Mouse (Mus musculus): ENCODE measurements around the gene Hsf4. TPM values are rescaled to one million over a fixed set of nuclear protein-coding genes. Genes with fewer than 3 reads are reported as not detected.
A peak's percentile ranks its signal among the peaks of the same experiment; 100 is the strongest.
"Not testable (repeated sequence)": the region's sequence is repeated elsewhere in the genome, so short reads cannot be mapped to it uniquely, and the experiment has no call there.

The Hsf4 gene
- polyA plus RNA-seq (2016; fragmentation: Nextera tagmentation; extraction: Ambion mirVana), result 0.11 TPM in 1 of 2 replicates, not detected in the other

DNA sequence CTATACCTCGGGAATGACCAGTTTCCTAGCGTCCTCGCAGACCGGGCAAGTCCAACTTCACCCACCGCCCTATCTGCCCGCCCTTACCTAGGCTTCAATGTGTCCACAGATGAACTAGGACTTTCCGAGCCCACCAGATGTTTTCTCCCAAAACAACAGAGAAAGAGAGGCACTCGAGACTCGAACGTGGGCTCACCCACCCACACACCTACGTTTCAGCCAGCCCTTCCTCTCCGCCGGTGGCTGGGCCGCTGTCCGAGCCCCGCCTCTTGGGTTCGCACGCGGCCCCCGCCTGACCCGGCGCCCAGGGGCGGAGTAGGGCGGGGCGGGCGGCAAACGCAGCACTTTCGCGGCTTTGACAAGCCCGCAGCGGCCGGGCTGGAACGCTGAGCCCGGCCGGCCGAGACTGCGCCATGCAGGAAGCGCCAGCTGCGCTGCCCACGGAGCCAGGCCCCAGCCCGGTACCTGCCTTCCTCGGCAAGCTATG, at the start of gene Hsf4:
TSS of gene Hsf4 (plus strand) at position 341 of the 487 bp plus-strand sequence.
- Histone ChIP-seq H3K4me3 (replicated peaks) (peak within 1 kb of the TSS; percentile 47), H3K36me3 (replicated peaks) (no peaks in the 10 kb centered on the region), H3K27me3 (peaks cover 99% of the 10 kb centered on the region), H3K4me2 (peak within 1 kb of the TSS; percentile 76), H3K4me1 (peaks cover 34% of the 10 kb centered on the region), H3K9me3 (0 out of 2 replicates have a peak, but pooled peaks cover 5% of the 10 kb centered on the region), H3K27ac (no peak within 1 kb of the TSS), H3K9ac (peak within 1 kb of the TSS; percentile 44)
- under 1% methylated on average over 42 of the region's 42 CpGs for WGBS
- ATAC-seq (ENCODE audit: low FRiP score), result no peak

DNA sequence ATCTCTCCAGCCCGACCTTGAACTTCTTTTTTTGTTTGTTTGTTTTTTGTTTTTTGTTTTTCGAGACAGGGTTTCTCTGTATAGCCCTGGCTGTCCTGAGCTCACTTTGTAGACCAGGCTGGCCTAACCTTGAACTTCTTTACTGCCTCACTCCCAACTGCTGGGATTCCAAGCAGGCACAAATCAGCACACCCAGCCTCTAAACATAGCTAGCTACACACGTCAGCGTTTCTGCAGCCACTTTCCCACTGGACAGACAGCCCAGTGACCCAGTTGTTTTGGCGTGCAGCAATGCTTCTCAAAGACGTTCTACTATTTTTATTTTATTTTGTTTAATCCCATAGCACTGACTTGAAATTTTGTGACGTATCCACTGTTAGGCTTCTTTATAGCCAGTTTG, 45.8 kb upstream of the Hsf4 start:
- no peaks in the 10 kb centered on the region for H3K9me3 ChIP-seq
- no peak overlapping the region for H3K4me2 ChIP-seq
- no peaks in the 10 kb centered on the region for H3K27me3 ChIP-seq
- 84% methylated on average over 7 of the region's 7 CpGs for WGBS
- H3K4me3 ChIP-seq (replicated peaks), result no peak overlapping the region
- ATAC-seq (ENCODE audit: low FRiP score), result no peak
- H3K27ac ChIP-seq, result no peak overlapping the region
- H3K9ac ChIP-seq, result no peak overlapping the region
- H3K36me3 ChIP-seq (replicated peaks), result no peaks in the 10 kb centered on the region
- H3K4me1 ChIP-seq, result peaks cover 18% of the 10 kb centered on the region

DNA sequence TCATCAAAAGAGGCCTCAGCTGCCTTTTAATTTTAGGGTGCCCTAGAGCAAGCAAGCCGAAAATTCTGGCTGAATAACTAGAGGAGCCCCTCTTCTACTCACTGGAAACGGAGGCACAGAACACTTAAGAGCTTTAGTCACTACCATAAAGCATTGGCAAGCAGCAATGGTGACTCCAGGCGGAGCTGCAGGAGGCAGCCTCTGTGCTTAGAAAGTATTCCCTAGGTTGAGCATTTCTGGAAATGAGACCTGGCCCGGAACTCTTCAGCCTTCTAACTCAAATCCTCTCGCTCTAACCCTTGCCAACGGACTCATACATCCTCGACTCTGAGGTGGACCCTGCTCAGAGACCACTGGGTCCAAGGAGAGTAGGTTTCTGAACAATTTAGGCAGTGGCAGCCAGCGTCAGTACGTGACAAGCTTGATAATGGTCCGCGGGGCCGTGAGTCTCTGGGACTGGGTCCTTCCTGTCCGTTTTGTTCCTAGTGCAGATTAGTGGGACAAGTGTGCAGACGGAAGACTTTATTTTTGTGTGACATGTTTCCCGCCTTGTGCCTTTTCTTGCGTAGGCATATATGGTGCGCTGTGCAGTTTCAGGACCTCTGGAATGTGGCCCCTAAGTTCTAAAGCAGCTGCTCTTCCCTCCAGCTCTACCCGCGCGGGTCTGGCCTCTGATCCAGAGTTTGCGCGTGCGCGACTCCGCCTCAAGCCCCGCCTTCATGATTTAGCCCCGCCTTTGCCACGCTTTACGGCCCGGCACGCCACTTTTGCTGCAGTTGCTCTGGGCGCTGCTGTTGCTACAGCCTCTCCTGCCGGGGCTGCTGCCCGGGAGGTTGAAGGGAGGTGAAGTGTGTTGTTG, 45.0 kb upstream of the Hsf4 start, which contains the start of gene D230025D16Rik:
TSS of gene D230025D16Rik (plus strand) at position 733 of the 859 bp plus-strand sequence.
- 2% methylated on average over 34 of the region's 34 CpGs for WGBS
- H3K4me2 ChIP-seq, result peak within 1 kb of the TSS; percentile 83
- peaks cover 18% of the 10 kb centered on the region for H3K4me1 ChIP-seq
- peak; percentile 97 for ATAC-seq (ENCODE audit: low FRiP score)
- peak within 1 kb of the TSS; percentile 79 for H3K27ac ChIP-seq
- peak within 1 kb of the TSS; percentile 94 for H3K4me3 ChIP-seq (replicated peaks)
- H3K27me3 ChIP-seq, result no peaks in the 10 kb centered on the region
- no peaks in the 10 kb centered on the region for H3K36me3 ChIP-seq (replicated peaks)
- peak within 1 kb of the TSS; percentile 90 for H3K9ac ChIP-seq
- H3K9me3 ChIP-seq, result no peaks in the 10 kb centered on the region

DNA sequence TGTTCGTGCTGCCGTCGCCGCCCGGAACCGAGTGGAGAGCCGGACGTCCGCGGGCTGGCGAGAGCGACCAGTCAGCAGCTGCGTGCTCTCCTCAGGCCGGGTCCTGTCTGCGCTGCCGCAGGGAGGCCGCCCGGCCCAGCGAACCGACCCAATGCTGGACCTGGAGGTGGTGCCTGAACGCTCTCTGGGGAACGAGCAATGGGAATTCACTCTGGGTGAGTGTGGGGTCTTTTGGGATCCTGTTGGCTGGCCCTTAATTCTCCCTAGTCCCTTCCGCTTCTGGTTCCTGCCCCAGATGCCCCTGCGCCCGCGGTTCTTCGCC, 44.4 kb upstream of the Hsf4 start:
- Histone ChIP-seq H3K9ac (peak overlapping the region; percentile 90), H3K4me1 (peaks cover 18% of the 10 kb centered on the region), H3K27me3 (no peaks in the 10 kb centered on the region), H3K4me3 (replicated peaks) (peak overlapping the region; percentile 94), H3K4me2 (peak overlapping the region; percentile 83), H3K9me3 (no peaks in the 10 kb centered on the region), H3K36me3 (replicated peaks) (no peaks in the 10 kb centered on the region), H3K27ac (peak overlapping the region; percentile 79)
- no peak for ATAC-seq (ENCODE audit: low FRiP score)
- WGBS, result under 1% methylated on average over 27 of the region's 27 CpGs

DNA sequence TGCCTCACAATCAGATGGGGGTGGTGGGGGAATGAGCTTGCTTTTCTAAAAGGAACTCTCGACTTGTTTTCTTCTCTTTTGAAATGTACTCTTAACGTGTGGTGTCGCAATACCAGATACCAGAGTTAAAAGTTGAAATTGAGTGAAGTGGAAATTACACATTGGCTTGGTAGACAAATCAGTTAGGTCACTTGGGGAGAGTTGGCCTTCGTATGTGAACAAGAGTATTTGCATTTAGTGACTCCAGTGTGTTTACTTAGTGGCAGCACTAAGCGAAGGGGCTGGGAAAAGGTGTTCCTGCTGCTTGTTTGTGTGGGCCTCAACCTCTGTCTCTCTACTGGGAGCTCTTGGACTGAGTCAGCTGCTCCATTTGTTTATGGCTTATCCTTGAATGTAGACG, 43.7 kb upstream of the Hsf4 start:
- Histone ChIP-seq H3K4me1 (peaks cover 18% of the 10 kb centered on the region), H3K36me3 (replicated peaks) (no peaks in the 10 kb centered on the region), H3K9me3 (no peaks in the 10 kb centered on the region), H3K4me3 (replicated peaks) (peak overlapping the region; percentile 94), H3K27me3 (no peaks in the 10 kb centered on the region), H3K27ac (no peak overlapping the region), H3K4me2 (peak overlapping the region; percentile 83), H3K9ac (peak overlapping the region; percentile 90)
- 31% methylated on average over 6 of the region's 6 CpGs for WGBS
- no peak for ATAC-seq (ENCODE audit: low FRiP score)

DNA sequence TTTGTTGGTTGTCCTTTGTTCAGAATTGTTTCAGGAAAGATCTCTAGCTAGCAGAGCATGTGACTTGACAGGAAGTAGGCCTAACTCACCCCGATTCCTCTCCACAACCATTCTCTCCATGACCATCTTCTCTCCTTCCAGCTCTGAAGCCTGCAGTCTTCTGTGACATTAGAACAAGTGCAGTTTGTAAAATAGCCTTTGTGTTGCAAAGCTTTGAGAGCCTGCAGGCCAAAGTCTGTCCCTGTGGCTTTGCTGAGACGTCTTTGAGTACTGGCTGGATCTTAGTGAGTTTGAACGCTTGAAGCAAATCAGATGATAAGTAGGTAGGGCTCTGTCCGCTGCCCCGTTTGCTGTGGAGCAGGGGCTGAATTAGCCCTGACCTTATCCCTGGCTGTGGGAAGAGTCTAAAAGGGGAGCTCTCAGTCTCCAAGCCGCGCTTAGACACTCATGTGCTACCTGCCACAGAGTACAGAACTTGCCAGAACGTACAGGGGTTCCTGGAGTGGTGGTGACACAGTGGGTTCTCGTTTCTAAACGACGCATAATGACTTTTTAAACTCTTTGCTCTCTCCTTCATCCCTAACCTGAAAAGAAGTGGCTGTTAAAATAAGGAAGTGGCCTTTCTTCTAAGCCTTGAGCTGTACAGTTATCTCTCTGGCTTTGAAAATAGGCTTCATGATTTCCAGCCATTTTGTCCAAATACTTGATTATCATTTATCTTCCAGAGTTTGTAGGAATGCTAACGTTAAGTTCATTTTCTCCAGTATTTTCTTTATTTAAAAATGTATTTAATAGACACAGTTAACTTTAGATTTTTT, 37.9 kb upstream of the Hsf4 start:
- no peak for ATAC-seq (ENCODE audit: low FRiP score)
- Histone ChIP-seq H3K27ac (no peak overlapping the region), H3K9me3 (no peaks in the 10 kb centered on the region), H3K36me3 (replicated peaks) (peaks cover 19% of the 10 kb centered on the region; the same call in 1 of the 2 replicates), H3K9ac (no peak overlapping the region), H3K4me2 (no peak overlapping the region), H3K27me3 (no peaks in the 10 kb centered on the region), H3K4me1 (no peaks in the 10 kb centered on the region), H3K4me3 (replicated peaks) (no peak overlapping the region)
- 87% methylated on average over 12 of the region's 12 CpGs for WGBS

DNA sequence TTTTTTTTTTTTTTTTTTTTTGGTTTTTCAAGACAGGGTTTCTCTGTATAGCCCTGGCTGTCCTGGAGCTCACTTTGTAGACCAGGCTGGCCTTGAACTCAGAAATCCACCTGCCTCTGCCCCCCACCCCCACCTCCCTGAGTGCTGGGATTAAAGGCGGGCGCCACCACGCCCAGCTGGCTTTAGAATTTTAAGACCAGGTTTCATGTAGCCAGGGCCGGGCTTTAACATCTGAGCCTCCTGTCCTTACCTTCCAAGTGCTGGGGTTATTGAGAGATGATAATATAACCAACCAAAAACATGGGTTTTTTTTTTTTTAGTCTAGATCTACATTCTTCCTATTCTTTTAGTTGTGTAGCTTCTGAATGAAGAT, 37.3 kb upstream of the Hsf4 start:
- not testable (repeated sequence) for H3K27ac ChIP-seq; ATAC-seq (ENCODE audit: low FRiP score); H3K4me1 ChIP-seq; H3K27me3 ChIP-seq; H3K4me3 ChIP-seq (replicated peaks); H3K9me3 ChIP-seq; H3K9ac ChIP-seq; H3K4me2 ChIP-seq
- WGBS, result 91% methylated on average over 4 of the region's 4 CpGs
- H3K36me3 ChIP-seq (replicated peaks), result peaks cover 21% of the 10 kb centered on the region; the same call in 1 of the 2 replicates

DNA sequence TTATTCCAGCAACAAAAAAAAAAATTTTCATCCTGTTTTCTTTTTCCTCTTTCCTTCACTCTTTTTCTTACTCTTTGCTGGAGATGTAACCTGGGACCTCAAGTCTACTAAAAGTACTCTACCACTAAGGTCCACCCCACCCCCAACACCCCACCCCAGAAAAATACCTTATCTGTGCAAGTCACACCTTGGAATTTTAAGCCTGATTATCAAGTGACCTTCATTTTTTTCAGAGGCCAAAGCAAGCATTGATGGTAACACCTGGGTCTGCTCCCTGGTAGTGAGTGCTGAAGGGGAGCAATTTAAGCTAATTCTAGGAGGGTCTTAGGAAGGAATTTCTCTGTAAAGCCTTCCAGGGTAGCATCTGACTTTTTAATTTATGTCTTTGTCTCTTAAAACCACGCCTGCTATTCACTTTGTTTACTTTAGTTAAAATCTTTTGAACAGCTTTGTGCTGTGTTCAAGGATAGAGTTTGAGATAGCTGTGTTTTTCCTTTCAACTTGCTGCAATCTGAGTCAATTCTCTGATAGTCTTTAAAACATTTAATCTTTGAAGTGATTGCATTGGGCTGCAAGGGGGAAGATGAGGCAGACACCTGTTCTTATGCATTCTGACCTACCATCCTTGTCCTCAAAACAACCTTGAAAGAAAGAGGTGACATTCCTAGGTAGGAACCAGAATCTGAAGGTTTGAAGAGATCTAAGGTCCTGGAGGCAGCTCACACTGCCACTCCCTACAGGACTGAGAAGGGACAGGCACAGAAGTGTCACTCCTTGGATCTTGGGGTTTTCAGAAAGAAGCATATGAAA, 36.3 kb upstream of the Hsf4 start:
- Histone ChIP-seq H3K36me3 (replicated peaks) (peaks cover 21% of the 10 kb centered on the region; the same call in 1 of the 2 replicates), H3K27ac (no peak overlapping the region), H3K9ac (no peak overlapping the region), H3K4me3 (replicated peaks) (no peak overlapping the region), H3K27me3 (no peaks in the 10 kb centered on the region), H3K9me3 (no peaks in the 10 kb centered on the region), H3K4me2 (no peak overlapping the region), H3K4me1 (no peaks in the 10 kb centered on the region)
- no peak for ATAC-seq (ENCODE audit: low FRiP score)
- 82% methylated on average over 1 of the region's 1 CpGs for WGBS

DNA sequence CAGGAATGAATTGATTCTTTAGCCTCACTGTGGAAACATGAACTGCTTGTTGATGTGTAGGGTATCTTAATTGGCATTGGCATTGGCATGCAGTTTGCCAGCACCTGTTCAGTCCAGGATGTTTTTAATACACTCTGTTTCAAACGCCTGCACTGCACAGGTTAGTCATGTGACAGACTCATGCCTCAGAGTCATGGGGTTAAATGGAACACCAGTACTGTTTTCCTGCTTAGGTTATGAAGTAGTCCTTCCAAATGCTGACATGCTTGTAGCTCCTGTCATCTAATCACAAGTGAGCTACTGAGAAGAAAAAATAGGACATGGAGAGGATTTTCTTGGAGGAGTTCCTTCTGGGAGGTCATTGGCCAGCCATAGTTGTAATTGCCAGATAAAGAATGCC, 34.4 kb upstream of the Hsf4 start:
- no peak for ATAC-seq (ENCODE audit: low FRiP score)

DNA sequence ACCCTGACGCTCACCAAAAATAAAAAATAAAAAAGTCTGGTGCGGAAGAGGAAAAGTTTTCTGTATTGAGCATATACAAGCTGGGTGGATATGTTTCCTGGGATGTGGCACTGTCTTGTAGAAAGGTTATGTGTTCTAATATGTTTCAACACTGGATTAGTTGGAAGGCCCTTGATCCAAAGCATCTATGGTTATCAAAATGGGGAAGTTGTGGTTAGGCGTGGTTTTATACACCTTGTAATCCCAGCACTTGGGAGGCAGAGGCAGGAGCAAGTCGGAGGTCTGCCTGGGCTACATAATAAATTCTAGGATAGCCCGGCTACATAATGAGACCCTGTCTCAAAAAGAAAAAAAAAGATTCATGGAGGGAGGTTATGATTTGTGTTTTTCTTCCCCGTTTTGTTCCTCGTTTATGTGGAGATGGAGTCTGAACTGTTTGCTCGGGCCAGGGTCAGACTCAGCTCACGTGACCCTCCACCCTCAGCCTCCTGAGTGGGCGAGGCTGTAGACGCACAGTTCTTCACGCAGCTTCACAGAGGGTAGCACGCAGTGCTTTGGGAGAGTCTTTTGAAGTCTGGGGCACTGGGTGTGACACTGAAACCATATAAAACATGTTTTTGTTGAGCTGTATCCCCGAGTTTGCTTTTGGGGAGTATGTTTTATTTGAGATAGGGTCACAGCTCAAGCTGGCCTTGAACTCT, 32.0 kb upstream of the Hsf4 start:
- no peak for ATAC-seq (ENCODE audit: low FRiP score)
- 91% methylated on average over 14 of the region's 14 CpGs for WGBS
- Histone ChIP-seq H3K9me3 (no peaks in the 10 kb centered on the region), H3K36me3 (replicated peaks) (peaks cover 52% of the 10 kb centered on the region), H3K4me3 (replicated peaks) (no peak overlapping the region), H3K27me3 (no peaks in the 10 kb centered on the region), H3K4me2 (no peak overlapping the region), H3K27ac (no peak overlapping the region), H3K4me1 (no peaks in the 10 kb centered on the region), H3K9ac (no peak overlapping the region)

More for the DNA sequence above, 34.4 kb upstream of the Hsf4 start:
- no peak overlapping the region for H3K4me3 ChIP-seq (replicated peaks)
- H3K27me3 ChIP-seq, result no peaks in the 10 kb centered on the region
- no peak overlapping the region for H3K27ac ChIP-seq
- 82% methylated on average over 1 of the region's 1 CpGs for WGBS
- H3K36me3 ChIP-seq (replicated peaks), result peaks cover 31% of the 10 kb centered on the region
- no peak overlapping the region for H3K9ac ChIP-seq
- H3K4me2 ChIP-seq, result no peak overlapping the region
- no peaks in the 10 kb centered on the region for H3K9me3 ChIP-seq
- no peaks in the 10 kb centered on the region for H3K4me1 ChIP-seq

DNA sequence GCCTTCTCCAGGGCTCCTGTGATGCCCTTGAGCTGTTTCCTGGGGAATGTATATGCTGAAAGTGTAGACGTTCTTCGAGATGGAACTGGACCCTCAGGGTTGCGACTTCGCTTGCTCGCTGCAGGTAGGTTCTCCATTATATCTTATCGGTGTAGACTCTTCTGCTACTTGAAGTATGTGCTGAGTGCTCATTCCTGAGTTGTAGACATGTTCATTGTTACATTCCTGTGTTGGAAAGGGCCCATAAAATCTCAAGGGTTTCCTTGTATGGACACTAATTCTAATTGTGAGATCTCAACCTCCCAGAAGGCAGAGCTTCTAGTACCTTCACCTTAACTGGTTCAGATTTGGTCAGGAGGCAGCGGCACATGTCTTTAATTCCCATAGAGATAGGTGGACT, 28.6 kb upstream of the Hsf4 start:
- Histone ChIP-seq H3K27ac (no peak overlapping the region), H3K4me1 (no peaks in the 10 kb centered on the region), H3K9ac (no peak overlapping the region), H3K36me3 (replicated peaks) (peaks cover 42% of the 10 kb centered on the region), H3K27me3 (no peaks in the 10 kb centered on the region), H3K4me2 (no peak overlapping the region), H3K9me3 (no peaks in the 10 kb centered on the region), H3K4me3 (replicated peaks) (no peak overlapping the region)
- ATAC-seq (ENCODE audit: low FRiP score), result no peak
- WGBS, result 97% methylated on average over 7 of the region's 7 CpGs
